Mouse (Mus musculus) frontal cortex, postnatal 14 days (tissue): ENCODE measurements around the gene Rdx.
"Not testable (repeated sequence)": the region's sequence is repeated elsewhere in the genome, so short reads cannot be mapped to it uniquely, and the experiment has no call there.

Experiments used
- DNase-seq, 2 experiments: peaks; one replicate each; pipeline ENCODE4 v3.0.0; 2022; ENCODE audit warnings: low spot score in 2 of 2

Gene Rdx

DNA sequence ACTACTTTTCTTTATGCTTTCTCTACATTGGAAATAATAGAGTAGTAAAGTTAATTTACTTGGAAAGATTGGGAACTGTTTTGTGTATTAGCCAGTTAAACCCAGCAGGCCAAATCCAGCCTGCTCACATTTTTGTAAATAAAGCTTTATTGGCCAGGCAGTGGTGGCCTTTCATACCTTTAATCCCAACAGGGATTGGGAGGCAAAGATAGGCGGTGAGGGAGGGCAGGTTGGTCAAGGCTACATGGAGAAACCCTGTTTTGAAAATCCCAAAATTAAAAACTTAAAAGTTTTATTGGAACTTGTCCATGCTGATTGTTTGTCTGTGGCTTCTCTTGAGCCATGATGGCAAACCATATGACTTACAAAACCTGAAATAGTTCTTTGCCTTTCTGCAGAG lies 5.2 kb downstream of the Rdx start:
- no peak for DNase-seq

GRCm38 (mm10) chr9:52055313-52055712 lies 8.3 kb downstream of the Rdx start:
- DNase-seq = no peak

DNA sequence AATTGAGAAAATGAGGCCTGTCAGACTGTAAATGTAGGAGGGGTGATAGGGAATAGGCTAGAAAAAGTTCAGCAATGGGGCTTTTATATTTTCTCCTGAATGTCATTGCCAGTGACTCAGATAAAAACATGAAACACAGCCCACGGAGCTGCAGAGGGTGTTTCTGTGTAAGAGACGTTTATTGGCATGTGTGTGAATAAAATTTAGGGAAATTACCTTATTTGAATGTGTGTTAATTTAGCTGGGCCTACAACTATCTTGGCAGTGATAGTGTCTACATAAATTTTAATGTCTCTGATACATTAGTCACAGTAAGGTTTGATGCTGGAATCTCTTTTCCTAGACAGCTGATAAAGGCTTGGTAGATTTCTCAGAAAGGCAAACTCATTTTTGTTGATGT lies 12.8 kb downstream of the Rdx start:
- no peak for DNase-seq

DNA sequence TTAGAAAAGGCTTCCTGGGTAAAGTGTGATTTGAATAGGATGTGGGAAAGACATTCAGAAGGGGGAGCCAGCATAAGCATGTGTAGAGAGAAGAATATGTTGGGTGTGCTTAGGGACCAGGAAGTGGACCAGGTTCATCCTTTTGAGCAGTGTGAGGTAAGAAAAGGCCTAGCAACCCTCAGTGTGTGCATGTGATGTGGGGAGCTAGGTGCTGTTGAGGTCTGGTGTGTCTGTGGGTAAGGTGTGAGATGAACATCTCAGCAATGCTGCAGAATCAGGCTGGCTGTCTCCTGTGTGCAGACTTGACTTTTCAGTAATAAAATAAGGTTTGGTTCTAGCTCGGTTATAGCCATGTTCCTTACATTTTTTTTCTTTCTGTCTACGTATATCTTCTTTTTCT lies 23.1 kb downstream of the Rdx start:
- DNase-seq = no peak

DNA sequence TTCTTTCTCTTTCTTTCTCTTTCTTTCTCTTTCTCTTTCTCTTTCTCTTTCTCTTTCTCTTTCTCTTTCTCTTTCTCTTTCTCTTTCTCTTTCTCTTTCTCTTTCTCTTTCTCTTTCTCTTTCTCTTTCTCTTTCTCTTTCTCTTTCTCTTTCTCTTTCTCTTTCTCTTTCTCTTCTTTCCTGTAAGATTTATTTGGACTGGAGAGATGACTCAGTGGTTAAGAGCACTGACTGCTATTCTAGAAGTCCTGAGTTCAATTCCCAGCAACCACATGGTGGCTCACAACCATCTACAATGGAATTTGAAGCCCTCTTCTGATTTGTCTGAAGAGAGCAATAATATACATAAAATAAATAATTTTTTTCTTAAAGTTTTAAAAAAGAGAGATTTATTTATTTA lies 24.4 kb downstream of the Rdx start:
- not testable (repeated sequence) for DNase-seq

GRCm38 (mm10) chr9:52072202-52072601 lies 25.2 kb downstream of the Rdx start:
- no peak for DNase-seq

GRCm38 (mm10) chr9:52076089-52076488 lies 29.1 kb downstream of the Rdx start:
- no peak for DNase-seq

- no peak for DNase-seq
These were observed 30.7 kb downstream of the Rdx start for GRCm38 (mm10) chr9:52077692-52078091.

GRCm38 (mm10) chr9:52081979-52082378 lies 35.0 kb downstream of the Rdx start:
- DNase-seq = no peak

DNA sequence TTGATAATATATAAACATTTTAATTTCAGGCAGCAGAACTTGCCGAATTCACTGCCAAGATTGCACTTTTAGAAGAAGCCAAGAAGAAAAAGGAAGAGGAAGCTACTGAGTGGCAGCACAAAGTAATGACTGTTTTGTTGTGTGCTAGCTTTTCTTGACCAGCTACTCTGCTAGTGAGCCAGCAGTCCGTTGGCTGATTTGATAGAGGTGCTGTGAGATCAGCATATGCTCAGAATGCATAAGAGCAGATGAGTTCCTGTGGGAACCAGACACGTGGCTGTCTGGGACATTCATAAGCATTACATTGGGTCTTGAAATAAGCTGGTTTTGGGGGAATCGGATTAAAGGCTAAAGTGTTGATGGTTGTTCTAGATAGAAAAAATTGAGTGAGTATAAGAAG lies 35.4 kb downstream of the Rdx start:
- no peak for DNase-seq

GRCm38 (mm10) chr9:52091752-52092151 lies 44.8 kb downstream of the Rdx start:
- no peak for DNase-seq

GRCm38 (mm10) chr9:52092311-52092710 lies 45.3 kb downstream of the Rdx start:
- DNase-seq = no peak

DNA sequence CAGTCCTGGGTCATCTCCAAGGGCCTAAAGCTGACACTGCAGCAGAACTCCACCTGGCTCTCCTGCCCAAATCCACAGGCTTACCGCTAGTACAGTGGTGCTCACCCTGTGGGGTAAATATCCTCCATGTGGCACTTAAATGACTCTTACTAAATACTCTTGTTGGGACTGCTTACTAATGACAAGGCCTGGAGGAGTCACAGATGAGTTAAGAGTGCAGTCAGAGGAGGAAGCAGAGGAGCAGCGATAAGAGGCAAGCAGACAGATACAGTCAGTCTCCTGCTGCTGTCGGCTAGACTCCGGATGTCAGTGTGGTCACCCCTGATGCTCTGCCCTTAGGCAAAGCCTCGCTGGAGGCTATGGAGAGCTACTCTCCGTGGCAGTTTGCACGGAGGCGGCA lies 46.1 kb downstream of the Rdx start:
- no peak for DNase-seq

GRCm38 (mm10) chr9:52094016-52094415 lies 47.0 kb downstream of the Rdx start:
- no peak for DNase-seq

GRCm38 (mm10) chr9:52094471-52094980 lies 47.6 kb downstream of the Rdx start:
- DNase-seq = no peak

GRCm38 (mm10) chr9:52095666-52096065 lies 48.7 kb downstream of the Rdx start:
- DNase-seq = no peak

DNA sequence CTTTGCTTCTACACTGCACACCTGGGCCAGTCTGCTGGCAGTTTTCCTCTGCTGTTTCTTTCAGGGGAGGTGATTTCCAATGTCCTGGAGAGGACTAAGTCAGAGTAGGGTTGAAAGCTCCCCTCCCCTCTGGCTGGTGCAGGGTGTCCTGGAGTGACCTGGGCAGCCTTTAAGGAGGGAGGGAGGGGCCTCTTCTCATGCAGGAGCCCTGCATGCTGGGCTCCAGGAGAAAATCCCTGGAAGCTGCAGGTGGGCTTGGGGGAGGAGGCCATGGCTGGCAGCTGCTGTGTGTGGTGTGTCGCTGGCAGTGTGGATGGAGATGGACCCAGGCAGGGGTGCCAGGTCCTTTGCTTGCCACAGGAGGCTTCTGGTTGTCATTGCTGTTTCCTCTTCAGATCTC lies 50.4 kb downstream of the Rdx start:
- DNase-seq = no peak

GRCm38 (mm10) chr9:52098600-52098999 lies 51.6 kb downstream of the Rdx start:
- DNase-seq = peak; percentile 41 to 80

DNA sequence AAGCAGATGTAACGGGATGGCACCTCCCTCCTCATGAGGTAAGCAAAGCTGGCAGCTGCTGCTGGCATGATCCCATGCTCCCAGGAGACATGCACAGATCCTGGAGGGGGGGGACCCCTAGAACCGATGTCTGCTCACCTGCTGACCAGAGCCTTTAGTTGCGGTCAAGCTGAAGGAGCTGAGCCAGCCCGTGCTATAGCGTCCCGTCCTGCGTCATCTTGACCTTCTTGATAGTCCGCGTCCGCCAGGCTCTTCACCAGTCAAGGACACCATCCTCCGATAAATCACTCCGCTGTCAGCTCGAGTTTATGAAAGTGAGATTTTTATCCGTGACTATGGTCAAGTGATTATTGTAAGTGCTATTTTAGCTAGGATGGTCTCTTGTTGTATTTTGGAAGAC lies 53.5 kb downstream of the Rdx start:
- no peak for DNase-seq

GRCm38 (mm10) chr9:52102060-52102844 lies 55.3 kb downstream of the Rdx start:
- DNase-seq = no peak

GRCm38 (mm10) chr9:52103448-52104224 lies 56.7 kb downstream of the Rdx start:
- DNase-seq = no peak

DNA sequence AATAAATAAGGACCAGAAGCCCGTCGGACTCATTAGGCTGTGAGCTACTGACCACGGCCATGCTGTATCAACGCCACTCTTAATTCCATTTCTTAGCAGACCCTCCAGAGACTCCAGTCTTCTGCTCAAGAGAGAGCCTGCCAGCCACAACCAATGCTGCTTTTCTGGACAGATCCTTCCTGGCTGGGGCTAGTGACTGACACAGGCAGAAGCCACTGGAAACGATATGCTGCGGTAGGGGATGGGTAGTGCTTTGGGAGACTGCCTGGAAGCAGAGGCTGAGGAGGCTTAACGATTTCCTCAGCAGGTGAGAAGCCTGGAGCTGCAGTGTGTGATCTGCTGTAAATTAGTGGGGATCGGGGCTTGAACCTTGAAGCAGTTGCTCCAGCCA lies 57.2 kb downstream of the Rdx start:
- DNase-seq = no peak

DNA sequence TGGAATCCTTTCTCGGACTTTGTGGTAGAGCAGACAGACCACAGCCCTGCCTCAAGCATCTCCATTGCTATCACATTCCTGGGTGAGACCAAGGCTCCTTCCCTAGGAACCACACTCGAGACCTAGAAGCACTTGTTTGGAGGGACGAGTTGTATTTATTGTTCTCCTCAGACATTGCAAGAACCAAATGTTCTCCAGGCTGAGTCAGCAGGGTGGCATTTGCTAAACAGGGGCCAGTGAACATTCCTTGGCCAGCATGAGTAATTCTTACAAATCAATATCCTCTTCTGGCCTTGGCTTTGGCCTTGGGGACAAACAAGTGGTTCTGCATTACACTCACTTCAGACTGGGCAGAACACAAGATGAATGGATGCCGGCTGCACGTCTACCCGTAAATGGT lies 58.5 kb downstream of the Rdx start:
- DNase-seq = no peak
